Mouse (Mus musculus) layer of hippocampus, adult 9-10 months (tissue): ENCODE results near the gene Pex14.

Source experiments
- DNase-seq: peaks from one replicate; pipeline ENCODE4 v3.0.0; 2022; ENCODE audit warnings: low spot score

The Pex14 gene

GRCm38 (mm10) chr4:148918707-148919447, 180.8 kb downstream of the Pex14 start:
- DNase-seq: no peak

GRCm38 (mm10) chr4:148915849-148916248, 183.8 kb downstream of the Pex14 start:
- DNase-seq: no peak

GRCm38 (mm10) chr4:148914863-148915622, 184.6 kb downstream of the Pex14 start:
- DNase-seq: no peak

GRCm38 (mm10) chr4:148912826-148913590, 186.7 kb downstream of the Pex14 start:
- DNase-seq: no peak

GRCm38 (mm10) chr4:148912134-148912533, 187.5 kb downstream of the Pex14 start:
- no peak for DNase-seq
